Mouse (Mus musculus) stomach, postnatal 0 days (tissue): ENCODE measurements at regions not wholly inside any gene's neighbourhood (a gene's known extent, or its start where the extent isn't known, plus 50 kb on each side); places are given as distances from the start of the nearest gene placed in this dataset.

Experiments
- CTCF ChIP-seq: IDR thresholded peaks from 2 replicates; pipeline ENCODE4 v1.5.1; 2016; ENCODE audit warnings: antibody characterized with exemption, low read depth, mild to moderate bottlenecking, moderate library complexity
- EP300 ChIP-seq: optimal IDR thresholded peaks from 2 replicates; pipeline ENCODE3; 2016; ENCODE audit warnings: antibody characterized with exemption

GRCm38 (mm10) chr7:113140011-113140438 is 67.2 kb upstream of the Arntl start:
- TF ChIP-seq EP300 = no peak
- no peak for TF ChIP-seq CTCF
